Mouse (Mus musculus) midbrain, embryonic 12.5 days (tissue): Measurements from ENCODE around the gene Lin37. TPM values are rescaled to one million over a fixed set of nuclear protein-coding genes. Genes with fewer than 3 reads are reported as not detected.

ENCODE experiments used
- ATAC-seq: fragments of 200-750 bp; cut with Nextera tagmentation; 2 replicates; pipeline ENCODE4 v1.8.0; 2017; ENCODE audit warnings: low read depth, moderate TSS enrichment, moderate library complexity; ENCODE audit not compliant: low FRiP score
- H3K27ac ChIP-seq: fragments of 300-500 bp; sonication (generic); replicated peaks from 2 replicates; pipeline ENCODE4 v1.5.1; 2016; ENCODE audit warnings: mild to moderate bottlenecking
- H3K27me3 ChIP-seq: fragments of 300-500 bp; sonication (generic); 2 replicates; pipeline ENCODE4 v1.6.1; 2016; ENCODE audit warnings: mild to moderate bottlenecking
- H3K36me3 ChIP-seq: fragments of 300-500 bp; sonication (generic); 2 replicates; pipeline ENCODE4 v1.6.1; 2016
- H3K4me1 ChIP-seq: fragments of 300-500 bp; sonication (generic); 2 replicates; pipeline ENCODE4 v1.6.1; 2016
- H3K4me2 ChIP-seq: fragments of 300-500 bp; sonication (generic); replicated peaks from 2 replicates; pipeline ENCODE4 v1.6.1; 2016; ENCODE audit warnings: mild to moderate bottlenecking, moderate library complexity
- H3K4me3 ChIP-seq: fragments of 300-500 bp; sonication (generic); 2 replicates; pipeline ENCODE4 v1.5.1; 2016; ENCODE audit warnings: mild to moderate bottlenecking
- H3K9ac ChIP-seq: fragments of 300-500 bp; sonication (generic); replicated peaks from 2 replicates; pipeline ENCODE4 v1.6.1; 2016; ENCODE audit warnings: mild to moderate bottlenecking, moderate library complexity
- H3K9me3 ChIP-seq: fragments of 300-500 bp; sonication (generic); 2 replicates; pipeline ENCODE4 v1.6.1; 2016; ENCODE audit warnings: mild to moderate bottlenecking
- WGBS: fragments of 180-500 bp; shearing (Covaris S2); methylation state at CpG from one replicate; pipeline ENCODE4 v1.1.7; 2016; 5-methylcytosine and 5-hydroxymethylcytosine counted together
- polyA plus RNA-seq: library from polyadenylated mRNA; unstranded; fragments of >200 nt; fragmentation: Nextera tagmentation; extraction: Ambion mirVana; gene quantifications from 2 replicates; pipeline ENCODE4 v1.2.1, GENCODE M21; 2016

The Lin37 gene
- polyA plus RNA-seq, 1 experiment from 2014 or later, result 53.0 TPM

- 12% methylated on average over 12 of the region's 12 CpGs for WGBS
These were observed 789 bp downstream of the Lin37 start for GRCm38 (mm10) chr7:30558656-30559442.

GRCm38 (mm10) chr7:30557901-30558514 is 1.6 kb downstream of the Lin37 start:
- Histone ChIP-seq H3K4me2 (peak overlapping the region; percentile 97), H3K9ac (no peak overlapping the region)
- WGBS, result 87% methylated on average over 13 of the region's 13 CpGs

More at GRCm38 (mm10) chr7:30558656-30559442, 789 bp downstream of the Lin37 start:
- ATAC-seq, result 0 out of 2 replicates have a peak, but pooled peaks have one; percentile 0
- peaks cover 6% of the 10 kb centered on the region; the same call in 1 of the 2 replicates for H3K27me3 ChIP-seq
- peak overlapping the region; percentile 64 for H3K4me3 ChIP-seq
- H3K4me1 ChIP-seq, result peaks cover 28% of the 10 kb centered on the region
- peak overlapping the region; percentile 97 for H3K4me2 ChIP-seq
- peak overlapping the region; percentile 76 for H3K9ac ChIP-seq
- no peaks in the 10 kb centered on the region for H3K9me3 ChIP-seq
- H3K36me3 ChIP-seq, result peaks cover 34% of the 10 kb centered on the region
- H3K27ac ChIP-seq, result peak overlapping the region; percentile 35; the same call in 1 of the 2 replicates

GRCm38 (mm10) chr7:30556894-30557536 is 2.6 kb downstream of the Lin37 start:
- H3K9ac ChIP-seq, result no peak overlapping the region
- WGBS, result 93% methylated on average over 18 of the region's 18 CpGs
- peaks cover 34% of the 10 kb centered on the region for H3K36me3 ChIP-seq
- H3K4me3 ChIP-seq, result no peak overlapping the region
- H3K27ac ChIP-seq, result no peak overlapping the region
- no peaks in the 10 kb centered on the region for H3K9me3 ChIP-seq
- H3K4me1 ChIP-seq, result peaks cover 32% of the 10 kb centered on the region
- peaks cover 10% of the 10 kb centered on the region; the same call in 1 of the 2 replicates for H3K27me3 ChIP-seq
- H3K4me2 ChIP-seq, result no peak overlapping the region
- no peak for ATAC-seq

More at GRCm38 (mm10) chr7:30557901-30558514, 1.6 kb downstream of the Lin37 start:
- H3K36me3 ChIP-seq, result peaks cover 34% of the 10 kb centered on the region
- H3K4me1 ChIP-seq, result peaks cover 32% of the 10 kb centered on the region
- ATAC-seq, result no peak
- no peaks in the 10 kb centered on the region for H3K9me3 ChIP-seq
- H3K4me3 ChIP-seq, result 0 out of 2 replicates have a peak overlapping the region, but pooled peaks have one; percentile 64
- no peak overlapping the region for H3K27ac ChIP-seq
- H3K27me3 ChIP-seq, result peaks cover 10% of the 10 kb centered on the region; the same call in 1 of the 2 replicates

- Histone ChIP-seq H3K9me3 (no peaks in the 10 kb centered on the region), H3K9ac (no peak overlapping the region; the same call in 1 of the 2 replicates), H3K4me2 (peak overlapping the region; percentile 89), H3K4me3 (peak overlapping the region; percentile 70), H3K36me3 (peaks cover 37% of the 10 kb centered on the region), H3K4me1 (peaks cover 28% of the 10 kb centered on the region), H3K27ac (no peak overlapping the region), H3K27me3 (peaks cover 10% of the 10 kb centered on the region; the same call in 1 of the 2 replicates)
- 88% methylated on average over 22 of the region's 22 CpGs for WGBS
- ATAC-seq, result no peak
These were observed 5.6 kb downstream of the Lin37 start for GRCm38 (mm10) chr7:30553810-30554584.

GRCm38 (mm10) chr7:30553021-30553589 is 6.5 kb downstream of the Lin37 start:
- Histone ChIP-seq H3K9ac (peak overlapping the region; percentile 51), H3K4me2 (peak overlapping the region; percentile 89), H3K36me3 (peaks cover 45% of the 10 kb centered on the region), H3K27me3 (peaks cover 10% of the 10 kb centered on the region; the same call in 1 of the 2 replicates), H3K4me3 (peak overlapping the region; percentile 70), H3K27ac (peak overlapping the region; percentile 66; the same call in 1 of the 2 replicates), H3K4me1 (peaks cover 19% of the 10 kb centered on the region), H3K9me3 (no peaks in the 10 kb centered on the region)
- no peak for ATAC-seq
- 9% methylated on average over 23 of the region's 23 CpGs for WGBS

- Histone ChIP-seq H3K27ac (peak within 1 kb of the TSS; percentile 91), H3K36me3 (peaks cover 49% of the 10 kb centered on the region)
These were observed 7.3 kb downstream of the Lin37 start, which contains the start of the genes Hspb6 and Proser3 for GRCm38 (mm10) chr7:30552102-30553020. Gene Hspb6 (plus strand): TSS chr7:30552178. Gene Proser3 (minus strand): TSS chr7:30552299.

GRCm38 (mm10) chr7:30551445-30552101 is 8.1 kb downstream of the Lin37 start:
- WGBS, result 2% methylated on average over 10 of the region's 10 CpGs
- Histone ChIP-seq H3K36me3 (peaks cover 41% of the 10 kb centered on the region), H3K9ac (peak overlapping the region; percentile 61)

More at GRCm38 (mm10) chr7:30552102-30553020, 7.3 kb downstream of the Lin37 start, which contains the start of the genes Hspb6 and Proser3:
- H3K9ac ChIP-seq, result peak within 1 kb of the TSS; percentile 61
- peak; percentile 96 for ATAC-seq
- peaks cover 10% of the 10 kb centered on the region; the same call in 1 of the 2 replicates for H3K27me3 ChIP-seq
- H3K9me3 ChIP-seq, result no peaks in the 10 kb centered on the region
- peak within 1 kb of the TSS; percentile 89 for H3K4me2 ChIP-seq
- peak within 1 kb of the TSS; percentile 70 for H3K4me3 ChIP-seq
- 2% methylated on average over 44 of the region's 44 CpGs for WGBS
- peaks cover 16% of the 10 kb centered on the region for H3K4me1 ChIP-seq

GRCm38 (mm10) chr7:30550603-30551002 is 9.0 kb downstream of the Lin37 start:
- 100% methylated on average over 1 of the region's 1 CpGs for whole genome bisulfite sequencing
- Histone ChIP-seq H3K4me2 (no peak overlapping the region), H3K4me3 (no peak overlapping the region), H3K27me3 (peaks cover 10% of the 10 kb centered on the region; the same call in 1 of the 2 replicates), H3K9ac (no peak overlapping the region), H3K9me3 (no peaks in the 10 kb centered on the region), H3K27ac (no peak overlapping the region), H3K4me1 (peaks cover 16% of the 10 kb centered on the region), H3K36me3 (peaks cover 40% of the 10 kb centered on the region)
- ATAC-seq, result no peak

More at GRCm38 (mm10) chr7:30551445-30552101, 8.1 kb downstream of the Lin37 start:
- Histone ChIP-seq H3K4me3 (peak overlapping the region; percentile 70), H3K4me2 (peak overlapping the region; percentile 89), H3K27ac (peak overlapping the region; percentile 91), H3K27me3 (peaks cover 10% of the 10 kb centered on the region; the same call in 1 of the 2 replicates), H3K9me3 (no peaks in the 10 kb centered on the region), H3K4me1 (peaks cover 16% of the 10 kb centered on the region)
- ATAC-seq, result peak; percentile 64

GRCm38 (mm10) chr7:30549880-30550279 is 9.8 kb downstream of the Lin37 start:
- peaks cover 33% of the 10 kb centered on the region; the same call in 1 of the 2 replicates for H3K36me3 ChIP-seq
- H3K27ac ChIP-seq, result no peak overlapping the region
- H3K9me3 ChIP-seq, result no peaks in the 10 kb centered on the region
- H3K9ac ChIP-seq, result no peak overlapping the region
- WGBS, result 93% methylated on average over 2 of the region's 2 CpGs
- H3K4me3 ChIP-seq, result no peak overlapping the region
- peaks cover 10% of the 10 kb centered on the region; the same call in 1 of the 2 replicates for H3K27me3 ChIP-seq
- peaks cover 16% of the 10 kb centered on the region for H3K4me1 ChIP-seq
- no peak overlapping the region for H3K4me2 ChIP-seq
- ATAC-seq, result no peak
